Mouse (Mus musculus) limb, embryonic 14.5 days (tissue): ENCODE measurements around the gene Fyb. TPM values are rescaled to one million over a fixed set of nuclear protein-coding genes. Genes with fewer than 3 reads are reported as not detected.

ENCODE experiments used
- ATAC-seq: fragments of 200-750 bp; cut with Nextera tagmentation; 2 replicates; pipeline ENCODE4 v1.8.0; 2017; ENCODE audit warnings: low read depth, moderate number of reproducible peaks, moderate TSS enrichment; ENCODE audit not compliant: low FRiP score
- DNase-seq: peaks from one replicate; pipeline ENCODE4 v3.0.0-alpha.2; 2015; ENCODE audit warnings: low spot score
- H3K27ac ChIP-seq: fragments of 300-500 bp; sonication (generic); replicated peaks from 2 replicates; pipeline ENCODE4 v1.5.1; 2014; ENCODE audit warnings: low read depth, mild to moderate bottlenecking, low read length, moderate library complexity, mixed read lengths
- H3K27me3 ChIP-seq: fragments of 300-500 bp; sonication (generic); 2 replicates; pipeline ENCODE4 v1.6.1; 2014; ENCODE audit warnings: low read length, mixed read lengths; ENCODE audit not compliant: control insufficient read depth, insufficient read depth
- H3K36me3 ChIP-seq: fragments of 300-500 bp; sonication (generic); 2 replicates; pipeline ENCODE4 v1.6.1; 2014; ENCODE audit warnings: mild to moderate bottlenecking, low read length, moderate library complexity, mixed read lengths; ENCODE audit not compliant: control insufficient read depth, insufficient read depth
- H3K4me1 ChIP-seq: fragments of 300-500 bp; sonication (generic); 2 replicates; pipeline ENCODE4 v1.6.1; 2014; ENCODE audit warnings: antibody characterized with exemption, low read length, mixed read lengths; ENCODE audit not compliant: control insufficient read depth, insufficient read depth
- H3K4me2 ChIP-seq: fragments of 300-500 bp; sonication (generic); replicated peaks from 2 replicates; pipeline ENCODE4 v1.6.1; 2014; ENCODE audit warnings: low read depth, mild to moderate bottlenecking, low read length, moderate library complexity; ENCODE audit not compliant: severe bottlenecking
- H3K4me3 ChIP-seq: fragments of 300-500 bp; sonication (generic); replicated peaks from 2 replicates; pipeline ENCODE4 v1.5.1; 2014; ENCODE audit warnings: low read length
- H3K9ac ChIP-seq: fragments of 300-500 bp; sonication (generic); 2 replicates; pipeline ENCODE4 v1.6.1; 2014; ENCODE audit warnings: mild to moderate bottlenecking, low read depth, low read length, moderate library complexity; ENCODE audit not compliant: severe bottlenecking
- H3K9me3 ChIP-seq: fragments of 300-500 bp; sonication (generic); 2 replicates; pipeline ENCODE4 v1.6.1; 2016; ENCODE audit warnings: low read length; ENCODE audit not compliant: control insufficient read depth
- POLR2A ChIP-seq: fragments of 200-500 bp; IDR thresholded peaks from 2 replicates; pipeline ENCODE4 v1.8.0; 2012; ENCODE audit warnings: inconsistent platforms, mild to moderate bottlenecking, moderate library complexity, borderline replicate concordance; ENCODE audit not compliant: insufficient read depth, insufficient read length; ENCODE audit errors: extremely low read depth
- WGBS: fragments of 180-500 bp; shearing (Covaris S2); extraction: QIAGEN DNeasy Blood & Tissue Kit; methylation state at CpG from one replicate; pipeline ENCODE4 v1.1.7; 2014; 5-methylcytosine and 5-hydroxymethylcytosine counted together
- polyA plus RNA-seq, 2 experiments: library from polyadenylated mRNA; depleted of rRNA in 1 of 2; stranded (reverse) in 1 of 2; unstranded in 1 of 2; fragments of >200 nt; fragmentation: Nextera tagmentation in 1 of 2; extraction: Ambion mirVana in 1 of 2; gene quantifications; 2 replicates each; pipeline versions ENCODE4 v1.2.1 to v1.2.3; 2012 to 2014

Fyb gene
- polyA plus RNA-seq, 2 experiments = 6.0 to 8.0 TPM

DNA sequence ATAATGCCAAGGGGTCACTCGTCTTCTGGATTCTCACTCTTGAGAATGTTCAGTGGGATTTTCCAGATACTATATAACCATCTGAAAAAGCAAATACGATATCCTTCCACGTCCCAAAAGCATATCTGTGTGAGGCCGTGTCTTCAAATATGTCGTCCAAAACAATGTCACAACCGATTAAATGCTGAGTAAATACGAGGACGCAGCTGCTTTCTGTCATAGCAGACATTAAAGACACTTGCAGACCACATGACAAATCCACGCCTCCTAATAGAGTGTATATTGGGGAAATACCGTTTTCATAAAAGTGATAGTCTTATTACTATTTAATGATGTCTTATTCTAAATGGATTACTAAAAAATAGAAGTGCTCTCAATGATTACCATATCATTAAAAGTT, 38.0 kb downstream of the Fyb start:
- Histone ChIP-seq H3K27ac (no peak overlapping the region), H3K9ac (no peak overlapping the region), H3K4me2 (no peak overlapping the region), H3K27me3 (no peaks in the 10 kb centered on the region), H3K36me3 (no peaks in the 10 kb centered on the region), H3K4me1 (0 out of 2 replicates have a peak, but pooled peaks cover 4% of the 10 kb centered on the region), H3K4me3 (no peak overlapping the region), H3K9me3 (no peaks in the 10 kb centered on the region)
- DNase-seq (no peak), ATAC-seq (no peak)
- 81% methylated on average over 10 of the region's 10 CpGs for WGBS
- no peak for TF ChIP-seq POLR2A

GRCm38 (mm10) chr15:6562161-6562560, 39.5 kb downstream of the Fyb start:
- no peak for DNase-seq
- Histone ChIP-seq H3K27ac (no peak overlapping the region), H3K4me1 (0 out of 2 replicates have a peak, but pooled peaks cover 4% of the 10 kb centered on the region), H3K36me3 (no peaks in the 10 kb centered on the region), H3K9me3 (no peaks in the 10 kb centered on the region), H3K27me3 (no peaks in the 10 kb centered on the region), H3K4me2 (no peak overlapping the region), H3K9ac (no peak overlapping the region), H3K4me3 (no peak overlapping the region)
- WGBS = 90% methylated on average over 4 of the region's 4 CpGs
- no peak for ATAC-seq
- no peak for TF ChIP-seq POLR2A

DNA sequence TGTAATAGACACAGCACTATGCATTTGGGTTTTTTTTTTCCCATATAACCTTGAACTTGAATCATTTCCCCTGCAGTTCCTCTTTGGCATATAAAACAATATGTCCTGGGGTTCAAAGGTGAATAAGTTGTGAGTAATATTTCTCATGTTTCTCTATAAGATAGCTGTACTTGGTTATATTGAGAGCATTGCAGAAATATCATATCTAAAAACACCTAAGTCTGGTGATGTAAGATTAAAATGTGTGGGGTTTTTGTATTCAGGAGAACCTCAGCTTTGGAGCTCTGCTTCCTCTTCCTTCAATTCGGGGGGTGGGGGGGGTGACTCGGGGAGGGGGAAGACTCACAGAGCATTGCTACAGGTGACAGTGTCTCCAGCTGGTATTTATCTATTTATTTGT, 40.0 kb downstream of the Fyb start:
- Histone ChIP-seq H3K9ac (no peak overlapping the region), H3K4me2 (no peak overlapping the region), H3K36me3 (no peaks in the 10 kb centered on the region), H3K27me3 (no peaks in the 10 kb centered on the region), H3K4me3 (no peak overlapping the region), H3K9me3 (no peaks in the 10 kb centered on the region), H3K4me1 (0 out of 2 replicates have a peak, but pooled peaks cover 4% of the 10 kb centered on the region), H3K27ac (no peak overlapping the region)
- WGBS = 95% methylated on average over 2 of the region's 2 CpGs
- DNase-seq = no peak
- no peak for ATAC-seq
- TF ChIP-seq POLR2A = no peak

DNA sequence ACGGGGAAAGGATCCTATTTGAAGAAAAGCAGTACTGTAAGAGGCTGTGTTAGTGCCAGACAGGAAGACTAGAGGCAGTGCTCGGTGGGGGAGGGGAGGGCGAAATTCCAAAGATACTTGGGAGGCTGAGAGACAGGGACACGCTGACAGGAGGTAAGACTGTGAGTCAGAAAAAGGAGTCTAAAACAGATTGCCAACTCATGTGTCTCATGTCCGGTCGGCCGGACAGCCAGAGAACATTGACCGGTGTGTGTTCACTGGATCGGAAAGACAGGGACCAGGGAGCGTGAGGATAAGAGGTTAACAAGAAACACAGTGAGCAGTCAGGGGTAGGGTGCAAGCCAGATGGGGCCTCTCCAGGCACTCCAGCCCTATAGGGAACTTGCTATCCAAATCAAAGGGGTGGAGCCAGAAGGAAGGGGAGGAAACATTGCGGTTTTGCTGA, 42.3 kb downstream of the Fyb start:
- H3K27ac ChIP-seq = no peak overlapping the region

DNA sequence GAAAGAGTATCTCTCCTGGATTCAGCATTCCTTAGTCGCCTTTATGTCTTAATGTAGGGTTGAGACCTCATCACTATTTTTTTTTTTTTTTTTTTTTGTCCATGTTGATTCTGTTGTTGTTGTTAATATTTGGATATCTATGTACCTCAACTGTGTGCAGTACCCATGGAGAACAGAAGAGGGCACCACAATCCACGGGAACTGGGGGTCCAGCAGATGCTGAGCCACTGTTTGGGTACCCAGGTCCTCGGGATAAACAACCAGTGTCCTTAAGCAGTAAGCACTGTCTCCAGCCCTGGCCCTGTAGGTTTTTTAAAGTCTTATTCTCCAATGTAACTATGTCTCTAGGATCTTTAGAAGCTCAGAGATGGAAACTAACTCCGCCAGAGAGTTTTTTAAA, 43.2 kb downstream of the Fyb start:
- ATAC-seq = no peak
- WGBS = 92% methylated on average over 4 of the region's 4 CpGs

More for the DNA sequence above, 42.3 kb downstream of the Fyb start:
- H3K27me3 ChIP-seq = no peaks in the 10 kb centered on the region
- H3K9me3 ChIP-seq = no peaks in the 10 kb centered on the region
- no peak for TF ChIP-seq POLR2A
- 30% methylated on average over 11 of the region's 11 CpGs for WGBS
- H3K4me1 ChIP-seq = no peaks in the 10 kb centered on the region
- DNase-seq (peak; percentile 49), ATAC-seq (peak; percentile 74)
- no peaks in the 10 kb centered on the region for H3K36me3 ChIP-seq
- H3K9ac ChIP-seq = no peak overlapping the region
- peak overlapping the region; percentile 33 for H3K4me2 ChIP-seq
- H3K4me3 ChIP-seq = peak overlapping the region; percentile 11; the same call in 1 of the 2 replicates

GRCm38 (mm10) chr15:6567993-6568392, 45.3 kb downstream of the Fyb start:
- Histone ChIP-seq H3K27ac (no peak overlapping the region), H3K4me3 (no peak overlapping the region)
- TF ChIP-seq POLR2A = no peak

More for the DNA sequence above, 43.2 kb downstream of the Fyb start:
- Histone ChIP-seq H3K27ac (no peak overlapping the region), H3K27me3 (no peaks in the 10 kb centered on the region), H3K36me3 (no peaks in the 10 kb centered on the region), H3K4me1 (no peaks in the 10 kb centered on the region), H3K9me3 (no peaks in the 10 kb centered on the region), H3K9ac (no peak overlapping the region), H3K4me2 (no peak overlapping the region), H3K4me3 (no peak overlapping the region)
- no peak for DNase-seq
- no peak for TF ChIP-seq POLR2A

More at GRCm38 (mm10) chr15:6567993-6568392, 45.3 kb downstream of the Fyb start:
- H3K9me3 ChIP-seq = no peaks in the 10 kb centered on the region
- H3K4me1 ChIP-seq = no peaks in the 10 kb centered on the region
- 93% methylated on average over 5 of the region's 5 CpGs for WGBS
- H3K9ac ChIP-seq = no peak overlapping the region
- H3K36me3 ChIP-seq = no peaks in the 10 kb centered on the region
- H3K4me2 ChIP-seq = no peak overlapping the region
- no peaks in the 10 kb centered on the region for H3K27me3 ChIP-seq
- ATAC-seq = no peak
- no peak for DNase-seq
